Mouse (Mus musculus) limb, embryonic 10.5 days (tissue): ENCODE measurements at regions not wholly inside any gene's neighbourhood (a gene's known extent, or its start where the extent isn't known, plus 50 kb on each side); places are given as distances from the start of the nearest gene placed in this dataset.

Experiments used
- DNase-seq: peaks from one replicate; pipeline ENCODE4 v3.0.0-alpha.2; 2017; ENCODE audit warnings: low spot score
- H3K27ac ChIP-seq: fragments of 300-500 bp; sonication (generic); 2 replicates; pipeline ENCODE4 v1.5.1; 2016; ENCODE audit warnings: mild to moderate bottlenecking
- H3K27me3 ChIP-seq: fragments of 300-500 bp; sonication (generic); 2 replicates; pipeline ENCODE4 v1.6.1; 2016; ENCODE audit warnings: low read depth, mild to moderate bottlenecking; ENCODE audit not compliant: poor library complexity, severe bottlenecking
- H3K36me3 ChIP-seq: fragments of 300-500 bp; sonication (generic); 2 replicates; pipeline ENCODE4 v1.6.1; 2016; ENCODE audit warnings: mild to moderate bottlenecking, moderate library complexity
- H3K4me1 ChIP-seq: fragments of 300-500 bp; sonication (generic); 2 replicates; pipeline ENCODE4 v1.6.1; 2016
- H3K4me3 ChIP-seq: fragments of 300-500 bp; sonication (generic); 2 replicates; pipeline ENCODE4 v1.5.1; 2016; ENCODE audit warnings: mild to moderate bottlenecking, moderate library complexity
- H3K9me3 ChIP-seq: fragments of 300-500 bp; sonication (generic); replicated peaks from 2 replicates; pipeline ENCODE4 v1.6.1; 2016; ENCODE audit warnings: mild to moderate bottlenecking
- WGBS: fragments of 180-500 bp; shearing (Covaris S2); methylation state at CpG from one replicate; pipeline ENCODE4 v1.1.7; 2016; 5-methylcytosine and 5-hydroxymethylcytosine counted together

GRCm38 (mm10) chr16:87254736-87255135 is 99.2 kb upstream of the N6amt1 start:
- H3K4me3 ChIP-seq, result no peak overlapping the region
- no peak for DNase-seq
- H3K27ac ChIP-seq, result no peak overlapping the region
- H3K36me3 ChIP-seq, result no peaks in the 10 kb centered on the region
- H3K9me3 ChIP-seq, result no peaks in the 10 kb centered on the region
- H3K4me1 ChIP-seq, result peaks cover 6% of the 10 kb centered on the region; the same call in 1 of the 2 replicates
- WGBS, result 97% methylated on average over 1 of the region's 1 CpGs
- no peaks in the 10 kb centered on the region for H3K27me3 ChIP-seq

DNA sequence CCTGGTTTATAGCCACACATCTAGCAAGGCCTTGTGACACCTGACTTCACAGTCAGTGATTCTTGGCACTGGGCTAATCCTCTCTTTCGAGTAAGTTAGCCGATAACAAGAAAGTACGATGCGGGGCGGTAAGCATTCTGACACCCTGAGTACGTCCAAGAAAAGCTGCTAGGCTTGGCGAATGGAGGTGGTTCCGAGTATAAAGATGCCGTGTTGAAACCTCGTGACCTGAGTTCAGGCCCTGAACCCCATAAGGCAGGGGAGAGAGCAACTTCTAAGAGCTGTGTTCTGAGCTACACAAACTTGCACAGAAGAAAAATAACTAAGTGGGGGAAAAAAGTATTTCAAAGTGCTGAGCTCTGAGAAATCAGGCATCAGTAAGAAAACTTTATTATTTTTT is 103.5 kb upstream of the N6amt1 start:
- H3K4me3 ChIP-seq, result no peak overlapping the region

DNA sequence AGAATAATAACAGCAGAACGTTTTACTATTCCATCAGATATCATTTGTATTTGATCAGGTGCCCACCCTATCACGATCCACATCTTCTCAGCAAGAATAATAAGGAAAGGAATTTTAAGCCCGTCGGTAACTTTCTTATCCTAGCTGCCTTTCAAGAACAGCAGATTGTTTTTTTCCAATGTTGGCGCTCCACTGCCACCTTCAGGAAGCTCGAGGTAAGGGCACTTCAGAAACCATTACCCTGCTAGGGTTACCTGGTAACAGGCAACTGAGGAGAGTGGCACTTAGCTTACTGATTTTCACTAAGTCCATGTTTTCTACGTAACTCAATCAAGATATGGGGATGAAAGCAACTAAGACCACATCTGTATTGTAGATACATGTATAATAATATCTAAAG is 104.1 kb upstream of the N6amt1 start:
- Histone ChIP-seq H3K36me3 (no peaks in the 10 kb centered on the region), H3K27ac (no peak overlapping the region), H3K9me3 (no peaks in the 10 kb centered on the region), H3K27me3 (no peaks in the 10 kb centered on the region), H3K4me3 (no peak overlapping the region), H3K4me1 (peaks cover 29% of the 10 kb centered on the region)
- 37% methylated on average over 7 of the region's 7 CpGs for WGBS
- no peak for DNase-seq

More for the DNA sequence above, 103.5 kb upstream of the N6amt1 start:
- H3K4me1 ChIP-seq, result peaks cover 29% of the 10 kb centered on the region
- no peak for DNase-seq
- no peaks in the 10 kb centered on the region for H3K9me3 ChIP-seq
- WGBS, result 83% methylated on average over 10 of the region's 10 CpGs
- no peaks in the 10 kb centered on the region for H3K27me3 ChIP-seq
- H3K27ac ChIP-seq, result no peak overlapping the region
- no peaks in the 10 kb centered on the region for H3K36me3 ChIP-seq

DNA sequence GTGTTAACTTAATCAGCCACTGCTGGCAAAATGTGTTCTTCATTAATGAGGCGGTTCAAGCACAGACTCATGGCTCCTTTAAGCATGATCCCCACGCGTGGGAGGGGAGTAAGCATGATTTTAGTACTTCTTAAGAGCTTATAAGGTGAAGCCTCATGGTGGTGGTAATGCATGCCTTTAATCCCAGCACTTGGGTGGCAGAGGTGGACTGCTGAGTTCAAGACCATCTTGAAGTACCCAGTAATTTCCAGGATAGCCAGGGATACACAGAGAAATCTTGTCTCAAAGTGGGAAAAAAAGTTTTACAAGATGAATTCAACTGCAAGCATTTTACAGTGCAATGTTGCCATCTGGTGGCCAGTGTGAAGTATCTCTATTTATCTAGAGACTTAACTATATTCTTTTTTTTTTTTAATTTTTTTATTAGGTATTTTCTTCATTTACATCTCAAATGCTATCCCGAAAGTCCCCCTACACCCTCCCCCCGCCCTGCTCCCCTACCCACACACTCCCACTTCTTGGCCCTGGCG is 105.4 kb upstream of the N6amt1 start:
- no peak overlapping the region for H3K4me3 ChIP-seq
- DNase-seq, result peak; percentile 69
- H3K27me3 ChIP-seq, result no peaks in the 10 kb centered on the region
- no peaks in the 10 kb centered on the region for H3K9me3 ChIP-seq
- peaks cover 29% of the 10 kb centered on the region for H3K4me1 ChIP-seq
- peak overlapping the region; percentile 36; the same call in 1 of the 2 replicates for H3K27ac ChIP-seq
- 27% methylated on average over 6 of the region's 6 CpGs for WGBS
- H3K36me3 ChIP-seq, result no peaks in the 10 kb centered on the region

GRCm38 (mm10) chr16:87245933-87246791 is 107.8 kb upstream of the N6amt1 start:
- peak; percentile 75 for DNase-seq
- H3K36me3 ChIP-seq, result no peaks in the 10 kb centered on the region
- H3K9me3 ChIP-seq, result no peaks in the 10 kb centered on the region
- WGBS, result 46% methylated on average over 26 of the region's 26 CpGs
- H3K27me3 ChIP-seq, result no peaks in the 10 kb centered on the region
- H3K4me3 ChIP-seq, result no peak overlapping the region
- peak overlapping the region; percentile 46; the same call in 1 of the 2 replicates for H3K27ac ChIP-seq
- peaks cover 29% of the 10 kb centered on the region for H3K4me1 ChIP-seq

DNA sequence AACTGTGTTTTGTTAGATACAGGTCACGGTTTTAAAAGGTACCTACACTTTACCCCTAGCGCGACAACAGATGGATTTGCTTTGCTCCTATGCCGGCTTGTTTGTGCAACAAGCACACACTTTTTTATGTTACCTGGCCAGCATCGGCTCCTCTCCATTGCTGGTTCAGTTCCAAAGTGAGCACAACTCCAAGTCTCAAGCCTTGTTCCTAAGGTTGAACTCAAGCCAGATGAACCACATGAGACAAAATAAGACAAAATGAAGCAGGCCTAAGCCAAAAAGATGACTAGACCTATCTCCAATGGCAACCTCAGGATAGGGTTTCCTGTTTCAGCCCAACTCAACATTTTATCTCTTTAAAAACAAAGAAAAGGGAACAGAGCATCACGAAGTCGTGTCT is 108.5 kb upstream of the N6amt1 start:
- Histone ChIP-seq H3K36me3 (no peaks in the 10 kb centered on the region), H3K4me3 (no peak overlapping the region), H3K27me3 (no peaks in the 10 kb centered on the region), H3K9me3 (no peaks in the 10 kb centered on the region), H3K27ac (no peak overlapping the region), H3K4me1 (peaks cover 25% of the 10 kb centered on the region)
- WGBS, result 95% methylated on average over 7 of the region's 7 CpGs
- no peak for DNase-seq

- no peaks in the 10 kb centered on the region for H3K9me3 ChIP-seq
- H3K4me1 ChIP-seq, result peaks cover 14% of the 10 kb centered on the region
- no peak overlapping the region for H3K4me3 ChIP-seq
- no peak overlapping the region for H3K27ac ChIP-seq
- no peaks in the 10 kb centered on the region for H3K36me3 ChIP-seq
- H3K27me3 ChIP-seq, result no peaks in the 10 kb centered on the region
- WGBS, result 74% methylated on average over 7 of the region's 7 CpGs
- DNase-seq, result no peak
Observed at GRCm38 (mm10) chr16:87242027-87242426, 112.0 kb upstream of the N6amt1 start.

DNA sequence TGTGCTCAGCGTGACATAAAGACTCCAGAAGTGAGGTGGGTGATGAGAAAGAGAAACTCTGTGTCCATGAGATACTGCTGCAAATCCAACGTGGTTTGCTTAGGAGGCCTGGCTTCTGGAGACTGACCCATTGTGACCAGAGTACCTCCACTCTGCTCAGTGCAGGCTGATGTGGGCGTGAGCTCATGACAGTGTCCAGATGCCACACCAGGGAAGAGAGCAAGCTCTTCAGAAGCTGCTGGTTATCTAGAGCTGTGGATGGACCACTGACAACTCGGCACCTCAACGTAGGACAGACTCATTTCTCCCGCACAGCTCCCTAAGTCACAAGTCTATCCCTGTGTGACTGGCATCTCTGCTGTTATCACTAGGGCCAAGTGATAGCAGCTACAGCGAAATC is 114.9 kb upstream of the N6amt1 start:
- Histone ChIP-seq H3K27me3 (no peaks in the 10 kb centered on the region), H3K27ac (no peak overlapping the region), H3K9me3 (no peaks in the 10 kb centered on the region), H3K4me3 (no peak overlapping the region), H3K36me3 (no peaks in the 10 kb centered on the region), H3K4me1 (0 out of 2 replicates have a peak, but pooled peaks cover 3% of the 10 kb centered on the region)
- WGBS, result 74% methylated on average over 7 of the region's 7 CpGs
- DNase-seq, result no peak

DNA sequence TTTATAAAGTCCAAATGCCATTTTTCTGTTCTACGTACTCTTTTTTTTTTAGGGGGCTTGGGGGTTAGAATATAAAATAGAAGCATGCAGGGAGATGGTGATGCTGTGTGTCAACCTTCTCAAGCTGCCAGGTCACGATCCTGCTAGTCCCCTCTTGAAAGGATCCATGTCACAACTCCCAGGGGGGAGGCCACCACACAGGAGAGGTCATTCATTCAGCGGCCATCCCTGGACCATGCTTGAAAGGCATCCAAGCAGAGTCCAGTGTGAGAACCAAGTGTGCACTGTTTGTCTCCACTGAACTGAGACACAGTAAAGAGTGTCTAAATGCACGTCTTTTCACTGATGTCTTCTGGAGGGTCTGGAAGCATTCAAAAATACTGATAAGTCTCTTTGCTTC is 119.8 kb upstream of the N6amt1 start:
- Histone ChIP-seq H3K9me3 (no peaks in the 10 kb centered on the region), H3K27ac (no peak overlapping the region), H3K27me3 (no peaks in the 10 kb centered on the region), H3K36me3 (no peaks in the 10 kb centered on the region), H3K4me3 (no peak overlapping the region), H3K4me1 (no peaks in the 10 kb centered on the region)
- 87% methylated on average over 4 of the region's 4 CpGs for WGBS
- no peak for DNase-seq

DNA sequence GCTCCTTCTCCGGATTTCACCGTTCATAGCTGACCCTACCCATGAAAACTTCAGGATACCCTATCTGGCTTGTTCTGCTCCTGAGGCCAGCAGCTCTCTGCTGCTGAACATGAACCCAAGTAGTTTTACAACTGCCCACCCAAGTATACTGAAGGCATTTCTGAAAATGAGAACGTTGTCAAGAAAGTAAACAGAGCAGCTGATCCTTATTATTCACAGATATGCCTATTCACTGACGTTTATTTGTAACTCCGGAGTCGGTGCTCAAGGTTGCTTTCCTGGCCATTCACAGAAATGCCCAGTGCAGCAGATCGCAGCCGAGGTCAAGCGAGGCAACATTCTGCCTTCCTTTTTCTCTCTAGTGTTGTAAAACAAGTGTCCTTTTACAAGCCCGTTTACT is 128.4 kb upstream of the N6amt1 start:
- Histone ChIP-seq H3K9me3 (no peaks in the 10 kb centered on the region), H3K36me3 (no peaks in the 10 kb centered on the region), H3K4me1 (no peaks in the 10 kb centered on the region), H3K27ac (no peak overlapping the region), H3K27me3 (no peaks in the 10 kb centered on the region), H3K4me3 (no peak overlapping the region)
- no peak for DNase-seq
- WGBS, result 83% methylated on average over 10 of the region's 10 CpGs

DNA sequence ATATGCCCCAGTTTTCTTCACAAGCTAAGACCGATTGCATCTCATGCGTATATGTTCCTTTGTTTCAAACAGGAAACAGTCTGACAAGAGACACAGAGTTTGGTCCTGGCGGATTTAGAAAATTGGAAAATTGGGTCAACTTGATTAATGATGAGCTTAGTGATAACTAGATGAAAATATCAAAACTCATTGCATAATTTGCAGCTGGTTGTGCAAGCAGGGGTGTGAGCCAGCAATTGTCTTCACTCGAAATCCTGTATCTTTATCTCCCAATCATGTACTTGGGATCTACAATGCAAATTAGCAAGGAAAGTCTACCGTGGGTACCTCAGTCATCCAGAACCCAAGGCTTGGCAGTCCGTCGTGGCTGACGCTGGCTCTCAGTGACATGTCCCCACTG is 128.9 kb upstream of the N6amt1 start:
- Histone ChIP-seq H3K4me1 (no peaks in the 10 kb centered on the region), H3K9me3 (no peaks in the 10 kb centered on the region), H3K4me3 (no peak overlapping the region), H3K27me3 (no peaks in the 10 kb centered on the region), H3K27ac (no peak overlapping the region), H3K36me3 (no peaks in the 10 kb centered on the region)
- 90% methylated on average over 8 of the region's 8 CpGs for WGBS
- no peak for DNase-seq

GRCm38 (mm10) chr16:87224024-87224423 is 130.0 kb upstream of the N6amt1 start:
- no peak for DNase-seq
- no peak overlapping the region for H3K27ac ChIP-seq
- H3K4me1 ChIP-seq, result no peaks in the 10 kb centered on the region
- H3K9me3 ChIP-seq, result no peaks in the 10 kb centered on the region
- H3K27me3 ChIP-seq, result no peaks in the 10 kb centered on the region
- H3K4me3 ChIP-seq, result no peak overlapping the region
- 91% methylated on average over 7 of the region's 7 CpGs for WGBS
- H3K36me3 ChIP-seq, result no peaks in the 10 kb centered on the region

GRCm38 (mm10) chr16:87220611-87221010 is 133.4 kb upstream of the N6amt1 start:
- WGBS, result 90% methylated on average over 5 of the region's 5 CpGs
- H3K4me1 ChIP-seq, result no peaks in the 10 kb centered on the region
- no peak overlapping the region for H3K4me3 ChIP-seq
- H3K27ac ChIP-seq, result no peak overlapping the region
- DNase-seq, result no peak
- no peaks in the 10 kb centered on the region for H3K27me3 ChIP-seq
- H3K36me3 ChIP-seq, result no peaks in the 10 kb centered on the region
- H3K9me3 ChIP-seq, result no peaks in the 10 kb centered on the region
